Mouse (Mus musculus): ENCODE measurements around the gene Brd7.

The Brd7 gene

DNA sequence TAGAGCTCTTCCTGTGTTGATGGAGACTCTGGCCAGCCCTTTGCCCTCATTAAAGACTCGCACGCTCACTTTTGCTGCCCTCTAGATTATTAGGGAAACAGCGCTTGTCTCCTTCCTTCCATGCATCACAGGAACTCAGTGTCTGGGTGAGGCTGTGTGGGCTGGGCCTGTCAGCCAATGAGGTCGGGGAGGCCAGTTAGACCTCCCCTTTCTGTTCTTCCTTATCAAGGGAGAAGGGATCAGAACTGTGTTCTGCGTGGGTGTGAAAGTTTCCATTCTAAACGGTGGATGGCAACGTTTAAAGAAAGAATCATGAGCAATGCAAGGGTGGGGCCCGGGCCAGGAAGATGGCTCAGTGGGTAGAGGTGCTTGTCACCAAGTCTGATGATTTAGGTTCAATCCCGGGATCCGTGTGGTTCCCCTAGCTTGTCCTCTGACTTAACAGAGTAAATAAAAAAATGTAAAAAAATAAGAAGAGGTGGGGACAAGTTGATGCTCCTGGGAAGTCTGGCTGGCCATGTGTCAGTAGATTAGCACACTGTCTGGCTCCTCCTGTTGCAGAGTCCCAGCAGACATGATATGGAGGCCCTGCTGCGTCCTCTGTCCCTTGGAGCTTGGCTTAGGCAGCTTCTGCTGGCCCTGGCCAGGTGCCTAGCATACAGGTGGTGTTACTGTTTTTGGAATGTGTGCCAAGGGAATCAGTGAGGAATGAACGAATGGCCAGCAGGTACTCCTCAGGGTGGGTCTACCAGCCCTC, 63.8 kb downstream of the Brd7 start:
- CTCF ChIA-PET, result interaction anchor here in 3 of 4 experiments (0.5 to 1.7 kb wide), 6 partner anchors 25 to 329 kb away, joined by 3 to 6 read pairs (median 4); no protein-coding TSS in a partner anchor
- POLR2A ChIA-PET, result no interaction called here

DNA sequence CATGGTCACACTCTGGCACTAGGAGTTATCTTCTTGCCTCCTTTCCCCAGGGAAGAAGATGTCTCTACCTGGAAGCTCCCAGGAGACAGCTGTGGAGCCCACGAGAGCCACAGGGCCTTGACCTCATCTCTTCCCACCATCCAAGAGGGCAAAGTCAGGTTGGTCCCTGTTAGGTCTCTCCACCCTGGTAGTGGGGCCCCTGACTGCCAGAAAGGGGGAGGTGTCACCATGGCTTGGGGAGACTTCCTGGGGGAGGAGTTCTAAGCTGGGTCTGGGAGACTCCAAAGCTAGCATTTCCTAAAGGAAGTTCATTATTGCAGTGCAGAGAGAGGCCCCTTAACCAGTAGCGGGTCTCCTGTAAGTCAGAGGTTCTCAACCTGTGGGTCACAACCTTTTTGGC, 67.0 kb downstream of the Brd7 start:
- ChIA-PET POLR2A (interaction anchor here in 2 of 4 experiments (0.7 to 0.8 kb wide), 2 partner anchors 28 to 105 kb away, joined by 3 read pairs; no protein-coding TSS in a partner anchor), CTCF (interaction anchor here in 1 of 4 experiments (1.2 kb wide), 1 partner anchor 29 kb away, joined by 3 read pairs; no protein-coding TSS in a partner anchor)

- ChIA-PET POLR2A (interaction anchor here in 2 of 4 experiments (0.5 to 0.8 kb wide), 3 partner anchors 16 to 31 kb away, joined by 3 to 4 read pairs (median 3); no protein-coding TSS in a partner anchor), CTCF (interaction anchor here in 1 of 4 experiments (0.5 kb wide), 1 partner anchor 70 kb away, joined by 5 read pairs; no protein-coding TSS in a partner anchor)
Measured at GRCm38 (mm10) chr8:88293590-88294356, 68.2 kb downstream of the Brd7 start.

DNA sequence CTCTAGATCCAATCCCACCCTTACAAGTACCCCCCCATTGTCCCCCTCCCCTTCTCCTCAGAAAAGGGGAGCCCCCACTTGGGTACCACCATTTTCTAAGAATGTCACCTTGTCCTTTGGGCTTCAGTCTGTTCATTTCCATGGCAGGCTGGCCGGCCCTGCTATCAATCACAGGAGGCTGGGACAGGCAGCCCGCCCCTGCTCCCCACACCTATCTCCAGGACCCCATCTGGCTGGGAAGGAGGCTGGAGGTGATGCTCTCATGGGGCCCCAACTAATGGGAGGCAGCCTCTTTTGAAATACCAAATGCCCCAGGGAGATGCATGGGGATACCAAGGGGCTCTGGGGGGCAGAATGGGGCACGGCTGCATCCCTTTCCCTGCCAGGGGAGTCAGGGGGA, 69.1 kb downstream of the Brd7 start:
- ChIA-PET POLR2A (no interaction called here), CTCF (no interaction called here)

DNA sequence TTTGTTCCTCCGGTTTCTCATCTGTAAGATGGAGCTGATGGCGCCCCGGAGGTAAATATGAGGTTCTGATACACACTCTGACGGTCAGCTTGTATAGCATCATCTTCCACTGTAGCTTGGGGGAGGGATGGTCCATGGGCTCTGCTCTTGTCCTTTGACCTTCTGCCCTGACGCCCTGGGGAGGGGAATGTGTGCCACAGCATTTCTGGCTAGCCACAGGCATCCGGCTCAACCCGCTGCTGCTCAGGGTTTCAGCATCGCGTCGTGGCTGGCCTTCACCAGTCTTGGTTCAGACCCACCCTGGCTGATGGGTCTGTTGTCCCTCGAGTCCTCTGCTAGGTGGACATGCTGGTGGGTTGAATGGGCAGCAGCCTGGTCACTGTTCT, 70.7 kb downstream of the Brd7 start:
- ChIA-PET POLR2A (interaction anchor here in 1 of 4 experiments (1.0 to 1.1 kb wide), 2 partner anchors 10 to 17 kb away, joined by 3 read pairs; no protein-coding TSS in a partner anchor), CTCF (no interaction called here)

GRCm38 (mm10) chr8:88290326-88291304, 71.4 kb downstream of the Brd7 start:
- CTCF ChIA-PET, result interaction anchor here in 1 of 4 experiments (0.6 kb wide), 1 partner anchor 22 kb away, joined by 5 read pairs; no protein-coding TSS in a partner anchor

GRCm38 (mm10) chr8:88289901-88290300, 72.1 kb downstream of the Brd7 start:
- POLR2A ChIA-PET, result interaction anchor here in 1 of 4 experiments (1.1 kb wide), 1 partner anchor 11 kb away, joined by 3 read pairs; no protein-coding TSS in a partner anchor
- CTCF ChIA-PET, result interaction anchor here in 3 of 4 experiments (0.6 to 1.4 kb wide), 3 partner anchors 21 to 62 kb away, joined by 3 to 5 read pairs (median 5); no protein-coding TSS in a partner anchor

More at GRCm38 (mm10) chr8:88290326-88291304, 71.4 kb downstream of the Brd7 start:
- POLR2A ChIA-PET, result interaction anchor here in 2 of 4 experiments (1.1 kb wide), 2 partner anchors 10 to 12 kb away, joined by 3 read pairs; no protein-coding TSS in a partner anchor

DNA sequence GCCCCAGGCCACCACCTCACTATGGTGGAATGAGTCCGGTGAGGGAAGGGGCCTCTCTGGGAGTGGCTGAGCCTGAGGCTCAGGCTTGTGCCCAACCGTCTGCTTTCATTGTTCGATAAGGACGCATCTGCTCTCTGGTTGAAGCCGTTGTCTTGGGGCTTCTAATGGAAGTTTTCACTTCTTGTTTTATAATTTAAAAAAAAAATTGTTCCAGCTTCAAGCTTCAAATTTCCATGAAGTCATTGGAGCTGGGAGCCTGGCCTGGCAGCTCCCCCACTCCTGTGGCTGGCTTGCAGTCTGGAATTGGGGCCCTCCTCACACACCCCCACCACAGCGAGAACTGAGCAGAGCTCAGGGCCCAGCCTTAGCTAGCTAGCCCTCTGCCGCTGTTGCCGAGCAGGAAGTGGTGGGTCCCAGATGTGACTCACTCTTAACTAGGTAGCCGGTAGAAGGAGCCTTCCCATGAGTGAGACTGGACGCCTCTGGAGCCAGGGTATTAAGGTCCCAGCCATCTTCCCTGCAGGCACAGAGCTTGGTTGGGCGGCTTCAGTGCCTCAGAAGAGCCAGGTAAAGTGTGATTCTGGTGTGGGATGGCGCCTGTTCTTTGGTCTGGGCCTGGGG, 73.3 kb downstream of the Brd7 start:
- CTCF ChIA-PET, result interaction anchor here in 3 of 4 experiments (0.6 to 1.4 kb wide), 5 partner anchors 18 to 466 kb away, joined by 3 to 7 read pairs (median 3); no protein-coding TSS in a partner anchor
- POLR2A ChIA-PET, result interaction anchor here in 3 of 4 experiments (0.9 to 1.1 kb wide), 3 partner anchors 11 to 20 kb away, joined by 3 to 6 read pairs (median 4); no protein-coding TSS in a partner anchor

DNA sequence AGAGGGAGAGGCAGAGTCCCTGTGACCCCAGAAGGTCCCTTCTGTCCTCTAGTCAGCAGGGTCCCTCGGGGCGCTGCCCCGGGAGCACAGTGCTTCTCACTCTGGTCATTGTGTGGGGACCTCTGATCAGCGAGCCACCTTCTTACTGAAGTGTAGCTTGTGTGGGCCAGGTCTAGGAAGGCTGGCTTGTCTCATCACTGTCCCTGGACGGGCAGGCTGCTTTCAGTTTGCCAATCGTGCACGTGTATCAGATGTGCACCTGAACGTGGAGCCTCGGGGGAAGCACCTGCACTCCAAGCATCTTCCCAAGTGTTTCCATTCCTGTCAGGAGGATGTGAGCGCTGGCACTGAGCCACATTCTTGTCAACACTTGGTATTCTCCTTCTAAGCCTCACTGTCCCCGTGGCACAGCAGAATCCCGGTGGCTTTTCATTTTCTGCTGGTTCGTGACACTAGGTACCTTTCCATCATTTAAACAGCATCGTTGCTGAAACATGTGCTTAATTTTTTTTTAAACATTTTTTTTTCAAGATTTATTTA, 75.5 kb downstream of the Brd7 start:
- CTCF ChIA-PET, result interaction anchor here in 2 of 4 experiments (1.4 to 1.5 kb wide), 2 partner anchors 13 to 20 kb away, joined by 3 to 4 read pairs; no protein-coding TSS in a partner anchor

DNA sequence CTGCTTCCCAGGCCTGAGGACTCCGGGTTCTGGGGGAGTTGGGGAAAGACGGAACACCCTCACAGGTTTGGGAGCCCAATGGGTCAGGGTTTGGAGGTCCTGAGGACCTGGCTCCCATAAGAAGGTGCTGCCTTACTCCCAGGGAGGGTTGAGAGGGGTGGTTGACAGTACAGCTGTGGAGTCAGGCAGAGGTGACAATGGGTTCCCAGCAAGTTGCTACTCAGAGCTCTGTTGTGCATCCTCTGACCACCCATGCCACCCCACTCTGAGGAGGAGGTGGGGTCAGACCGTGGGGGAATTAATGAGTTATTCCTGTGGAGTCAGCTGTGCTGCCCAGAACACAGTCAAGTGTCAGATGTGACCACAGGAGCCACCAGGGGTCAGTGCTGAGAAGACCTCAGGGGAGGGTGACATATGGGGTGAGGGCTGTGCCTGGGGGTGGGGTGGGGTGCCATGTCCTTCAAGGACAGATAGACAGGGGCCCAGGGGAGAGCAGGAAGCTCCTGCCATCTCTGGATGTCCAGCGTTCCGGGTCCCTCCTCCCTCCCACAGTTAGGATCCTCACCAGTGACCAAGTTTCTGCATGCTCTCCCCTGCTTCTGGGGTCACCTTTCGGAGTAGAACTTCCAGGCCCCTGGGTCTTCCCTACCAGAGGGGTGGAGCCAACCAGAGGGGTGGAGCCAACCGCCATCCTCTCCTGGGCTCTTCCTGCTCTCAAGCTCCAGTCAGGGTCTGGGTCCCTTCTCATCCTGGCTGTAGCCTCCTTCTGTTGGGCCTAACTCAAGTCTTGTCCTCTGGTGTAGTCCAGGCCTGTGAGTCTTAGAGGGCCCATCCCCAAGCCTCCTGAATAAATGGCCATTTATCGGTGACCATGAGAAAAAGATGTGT, 76.3 kb downstream of the Brd7 start:
- ChIA-PET POLR2A (interaction anchor here in 2 of 4 experiments (0.6 to 0.7 kb wide), 2 partner anchors 14 to 24 kb away, joined by 3 to 4 read pairs; no protein-coding TSS in a partner anchor), CTCF (interaction anchor here in 3 of 4 experiments (0.6 to 1.5 kb wide), 9 partner anchors 9 to 361 kb away, joined by 3 to 9 read pairs (median 4); partner anchors contain the start of gene Nod2 (in 1 of the 3))

More for the DNA sequence above, 75.5 kb downstream of the Brd7 start:
- POLR2A ChIA-PET, result no interaction called here

- POLR2A ChIA-PET, result interaction anchor here in 2 of 4 experiments (0.6 to 1.4 kb wide), 3 partner anchors 15 to 114 kb away, joined by 3 read pairs; no protein-coding TSS in a partner anchor
Measured at GRCm38 (mm10) chr8:88284738-88285137, 77.3 kb downstream of the Brd7 start.

GRCm38 (mm10) chr8:88283243-88284115, 78.5 kb downstream of the Brd7 start:
- ChIA-PET CTCF (interaction anchor here in 1 of 4 experiments (0.9 kb wide), 1 partner anchor 39 kb away, joined by 3 read pairs; no protein-coding TSS in a partner anchor), POLR2A (interaction anchor here in 2 of 4 experiments (0.7 to 1.4 kb wide), 3 partner anchors 22 to 1489 kb away, joined by 3 to 4 read pairs (median 3); no protein-coding TSS in a partner anchor)

More at GRCm38 (mm10) chr8:88284738-88285137, 77.3 kb downstream of the Brd7 start:
- CTCF ChIA-PET, result interaction anchor here in 2 of 4 experiments (0.7 to 1.4 kb wide), 3 partner anchors 18 to 470 kb away, joined by 3 to 5 read pairs (median 4); no protein-coding TSS in a partner anchor

DNA sequence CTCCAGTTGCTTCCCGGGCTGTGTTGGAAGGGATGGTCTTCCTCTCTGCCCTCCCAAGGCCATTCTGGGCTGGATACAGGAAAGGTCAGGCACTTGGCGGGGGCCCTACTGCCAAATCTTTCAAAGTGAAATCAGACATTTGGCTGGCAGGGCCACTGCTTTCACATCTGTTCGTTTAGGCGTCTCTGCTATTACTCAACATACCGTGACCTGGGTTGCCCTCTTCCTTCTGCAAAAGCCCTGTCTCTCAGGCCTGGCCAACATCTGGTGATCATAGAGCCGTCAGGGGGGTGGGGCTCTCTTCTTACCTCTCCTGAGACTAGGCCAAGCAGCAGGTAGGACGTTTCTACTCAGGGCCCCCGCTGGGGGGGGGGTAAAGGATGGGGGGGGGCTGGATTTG, 79.3 kb downstream of the Brd7 start:
- ChIA-PET CTCF (no interaction called here), POLR2A (interaction anchor here in 1 of 4 experiments (0.7 kb wide), 1 partner anchor 1488 kb away, joined by 3 read pairs; no protein-coding TSS in a partner anchor)
